Mouse (Mus musculus): ENCODE data around the gene Fstl1.

Gene Fstl1

GRCm38 (mm10) chr16:37787558-37788194 lies 11.0 kb downstream of the Fstl1 start:
- DNase-seq (ENCODE audit: inconsistent age in 2 of 2, low spot score in 1 of 2), result peak in 1 of 2 experiments; percentile 28

- peak; percentile 50 to 80 for DNase-seq (ENCODE audit: inconsistent age in 2 of 2, low spot score in 1 of 2)
These were observed 11.8 kb downstream of the Fstl1 start for GRCm38 (mm10) chr16:37788367-37789014.

DNA sequence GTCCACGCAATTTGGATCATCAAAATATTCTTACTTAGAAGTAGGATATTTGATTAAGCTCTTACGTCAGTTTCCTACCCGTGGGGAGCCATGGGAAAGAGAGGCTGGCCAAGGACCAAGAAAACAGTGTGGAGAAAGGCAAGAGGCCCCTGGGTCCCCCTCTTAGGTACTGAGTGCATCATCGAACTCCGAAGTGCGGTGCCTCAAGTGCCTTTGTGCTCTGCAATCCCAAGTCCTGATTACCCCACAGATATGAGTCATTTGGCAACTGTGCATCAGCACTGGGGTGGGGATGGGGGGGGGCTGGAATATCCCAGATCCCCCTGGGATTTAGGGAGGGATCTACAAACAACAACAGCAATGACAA lies 12.3 kb downstream of the Fstl1 start:
- DNase-seq (ENCODE audit: inconsistent age in 2 of 2, low spot score in 1 of 2), result peak in 1 of 2 experiments; percentile 46

GRCm38 (mm10) chr16:37789394-37789920 lies 12.8 kb downstream of the Fstl1 start:
- DNase-seq (ENCODE audit: inconsistent age in 2 of 2, low spot score in 1 of 2), result peak in 1 of 2 experiments; percentile 47

- DNase-seq (ENCODE audit: inconsistent age in 2 of 2, low spot score in 1 of 2), result peak in 1 of 2 experiments; percentile 40
These were observed 13.5 kb downstream of the Fstl1 start for GRCm38 (mm10) chr16:37790008-37790780.

DNA sequence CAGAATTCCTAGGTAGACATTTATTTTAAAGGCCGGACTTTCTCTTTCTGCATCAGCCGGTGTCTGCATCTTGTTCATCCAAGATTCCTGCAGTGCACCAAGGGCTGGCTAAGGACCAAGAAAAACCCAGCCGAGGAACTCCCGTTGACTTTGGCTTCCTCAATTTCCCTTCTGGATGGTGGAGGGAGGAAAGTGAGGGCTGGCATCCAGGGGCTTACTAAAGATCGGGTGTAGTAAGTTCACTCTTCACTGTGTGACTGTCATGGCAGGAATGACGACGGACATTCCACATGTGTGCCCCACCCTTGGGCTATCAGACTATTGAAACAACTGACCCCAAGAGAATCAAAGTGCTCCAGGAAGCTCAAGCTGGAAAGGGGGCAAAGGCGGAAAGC lies 14.1 kb downstream of the Fstl1 start:
- DNase-seq (ENCODE audit: inconsistent age in 2 of 2, low spot score in 1 of 2), result peak in 1 of 2 experiments; percentile 51

DNA sequence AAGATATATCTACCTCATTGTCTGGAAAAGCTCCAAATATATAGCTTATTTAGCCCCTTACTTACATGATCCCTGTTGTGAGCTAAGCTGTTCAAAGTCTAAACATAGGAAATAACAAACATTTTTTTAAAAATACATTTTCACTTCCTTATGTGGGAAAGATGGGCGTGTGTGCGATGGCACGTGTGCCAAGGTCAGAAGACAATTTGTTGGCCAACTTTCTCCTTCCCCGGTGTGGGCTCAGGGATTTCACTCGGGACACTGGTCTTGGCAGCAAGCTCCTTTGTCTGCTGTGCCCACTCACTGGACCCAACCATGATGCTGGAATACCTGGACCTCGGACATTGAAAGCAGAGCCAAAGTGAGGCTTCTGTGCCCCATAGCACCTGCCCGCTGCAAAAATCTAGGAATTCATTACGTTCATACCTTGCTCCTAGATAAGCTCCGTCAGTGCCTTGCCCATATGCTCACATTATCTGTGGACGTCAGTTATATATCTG lies 19.0 kb downstream of the Fstl1 start:
- DNase-seq (ENCODE audit: inconsistent age in 2 of 2, low spot score in 1 of 2), result no peak

DNA sequence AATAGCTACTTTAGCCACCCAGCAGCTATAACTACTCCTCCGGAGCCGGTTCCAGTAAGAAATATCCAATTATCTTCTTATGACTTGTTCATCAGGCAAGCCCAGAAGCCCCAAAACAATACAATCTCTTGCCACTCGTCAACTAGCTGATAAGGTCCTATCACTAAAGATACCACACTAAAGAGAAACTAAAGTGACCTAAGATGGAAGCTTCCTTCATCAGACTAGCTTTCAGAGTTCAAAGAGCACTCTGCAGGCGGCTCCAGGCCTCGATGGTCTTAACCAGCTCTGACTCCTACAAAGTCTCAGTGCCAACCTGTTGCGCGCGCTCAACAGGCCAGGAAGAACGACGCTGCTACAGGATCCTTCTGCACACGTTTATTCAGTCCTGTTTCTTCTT lies 19.6 kb downstream of the Fstl1 start:
- DNase-seq (ENCODE audit: inconsistent age in 2 of 2, low spot score in 1 of 2), result no peak

DNA sequence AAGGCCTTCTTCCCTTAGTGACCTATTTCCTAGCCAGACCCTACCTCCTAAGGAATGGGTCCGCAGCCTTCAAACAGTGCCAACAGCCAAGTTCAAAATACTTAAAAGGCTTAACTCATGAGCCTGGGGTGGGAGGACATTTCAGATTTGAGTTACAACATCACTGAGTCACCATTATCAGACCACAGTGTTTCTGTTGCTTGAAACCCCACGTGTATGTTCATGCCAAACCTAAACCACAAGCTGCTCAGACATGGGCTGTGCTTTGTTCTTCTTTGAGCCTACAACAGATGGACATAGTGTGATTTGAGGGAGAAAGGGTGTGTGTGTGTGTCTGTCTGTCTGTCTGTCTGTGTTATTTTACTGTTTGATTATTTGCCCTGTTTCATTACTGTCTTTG lies 24.4 kb downstream of the Fstl1 start:
- DNase-seq (ENCODE audit: inconsistent age in 2 of 2, low spot score in 1 of 2), result peak; percentile 37 to 71

DNA sequence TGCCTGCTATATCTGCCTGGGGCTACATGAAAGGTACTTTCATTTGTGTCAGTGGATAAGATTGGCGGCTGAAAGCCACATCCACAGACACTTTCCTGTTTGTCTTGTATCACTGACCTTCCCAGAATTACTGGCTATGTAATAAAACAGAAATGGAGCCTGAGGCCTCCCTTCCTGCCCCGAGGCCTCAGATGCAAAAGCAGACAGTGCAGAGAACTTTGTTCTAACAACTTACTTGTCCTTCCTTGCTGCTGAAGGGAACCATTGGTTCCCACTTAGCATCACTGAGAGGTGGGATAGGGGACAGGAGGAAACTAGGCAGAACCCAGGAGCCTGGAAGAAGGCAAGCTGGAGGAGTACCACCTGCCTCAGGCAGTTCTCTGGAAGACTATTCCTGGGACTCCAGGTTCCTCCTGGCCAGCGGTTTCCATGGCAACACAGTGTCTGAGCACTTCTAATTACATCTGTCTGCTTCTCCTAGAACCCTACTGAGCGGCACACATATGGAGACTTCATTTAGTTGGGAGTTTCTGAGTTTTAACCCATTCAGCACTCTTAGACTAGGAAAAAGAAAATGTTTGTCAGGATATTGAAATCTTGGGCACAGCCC lies 26.1 kb downstream of the Fstl1 start:
- DNase-seq (ENCODE audit: inconsistent age in 2 of 2, low spot score in 1 of 2), result no peak

DNA sequence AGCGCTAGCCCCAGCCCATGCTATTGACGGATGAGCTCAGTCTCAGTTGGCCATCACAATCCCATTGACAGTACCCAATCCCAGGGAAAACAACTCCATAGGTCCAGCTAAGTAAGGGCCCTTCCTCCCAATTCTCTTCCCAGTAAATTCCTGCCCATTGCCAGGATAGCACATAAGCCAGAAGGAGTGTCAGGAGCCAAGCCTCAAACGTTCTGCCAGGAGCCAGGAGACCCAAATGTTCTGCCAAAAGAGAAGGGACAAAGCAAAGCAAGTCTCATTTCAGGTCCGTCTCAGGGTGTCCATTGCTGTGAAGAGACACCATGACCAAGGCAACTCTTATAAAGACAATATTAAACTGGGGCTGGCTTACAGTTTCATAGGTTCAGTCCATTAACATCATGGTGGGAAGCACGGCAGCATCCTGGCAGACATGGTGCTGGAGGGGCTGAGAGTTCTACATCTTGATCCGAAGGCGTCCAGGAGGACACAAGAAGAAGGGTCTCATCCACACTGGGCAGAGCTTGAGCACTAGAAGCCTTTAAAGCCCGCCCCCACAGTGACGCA lies 26.8 kb downstream of the Fstl1 start:
- no peak for DNase-seq (ENCODE audit: inconsistent age in 2 of 2, low spot score in 1 of 2)

- peak in 1 of 2 experiments; percentile 19 for DNase-seq (ENCODE audit: inconsistent age in 2 of 2, low spot score in 1 of 2)
These were observed 29.2 kb downstream of the Fstl1 start for GRCm38 (mm10) chr16:37805746-37806495.

DNA sequence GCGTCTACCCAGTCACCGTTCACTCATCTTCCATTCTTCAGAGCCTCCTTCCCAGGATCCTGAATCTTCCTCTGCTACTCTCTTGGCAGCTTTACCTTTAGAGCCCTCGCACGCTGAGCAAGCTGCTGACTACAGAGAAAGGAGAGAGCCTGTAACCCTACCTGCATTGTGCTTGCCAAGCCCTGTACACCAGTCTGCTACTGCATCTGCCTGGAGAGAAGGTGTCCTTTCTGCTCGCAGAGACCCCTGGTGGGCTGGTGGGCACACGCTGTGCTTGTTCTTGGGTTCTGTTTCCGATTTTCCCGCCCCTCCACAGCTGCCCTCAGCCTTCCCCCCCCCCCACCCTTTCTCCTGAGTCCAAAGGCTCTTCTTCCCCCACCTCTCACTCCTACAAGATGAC lies 30.6 kb downstream of the Fstl1 start:
- no peak for DNase-seq (ENCODE audit: inconsistent age in 2 of 2, low spot score in 1 of 2)

- no peak for DNase-seq (ENCODE audit: inconsistent age in 2 of 2, low spot score in 1 of 2)
These were observed 32.4 kb downstream of the Fstl1 start for GRCm38 (mm10) chr16:37808866-37809622.

- DNase-seq (ENCODE audit: inconsistent age in 2 of 2, low spot score in 1 of 2), result no peak
These were observed 32.9 kb downstream of the Fstl1 start for GRCm38 (mm10) chr16:37809623-37809992.

DNA sequence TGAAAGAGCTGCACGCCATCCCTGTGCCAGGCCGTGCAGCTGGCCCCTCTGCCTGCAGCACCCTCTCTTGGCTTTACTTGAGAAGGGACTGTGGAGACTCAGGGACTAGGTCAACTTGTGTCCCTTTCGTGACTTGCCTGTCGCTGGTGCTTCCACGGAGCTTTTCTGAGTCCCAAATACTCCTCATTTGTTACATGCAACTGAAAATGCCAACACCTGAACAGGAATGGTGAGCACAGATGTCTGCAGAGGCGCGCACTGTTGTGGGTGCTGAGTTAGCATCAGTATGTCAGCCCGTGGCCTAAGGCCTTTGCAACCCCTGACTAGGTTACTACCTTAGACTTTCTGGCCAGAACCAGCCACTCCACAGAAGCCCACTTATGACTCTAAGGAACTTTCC lies 35.2 kb downstream of the Fstl1 start:
- DNase-seq (ENCODE audit: inconsistent age in 2 of 2, low spot score in 1 of 2), result no peak

- DNase-seq (ENCODE audit: inconsistent age in 2 of 2, low spot score in 1 of 2), result peak; percentile 63 to 91
These were observed 35.8 kb downstream of the Fstl1 start for GRCm38 (mm10) chr16:37812474-37812886.

DNA sequence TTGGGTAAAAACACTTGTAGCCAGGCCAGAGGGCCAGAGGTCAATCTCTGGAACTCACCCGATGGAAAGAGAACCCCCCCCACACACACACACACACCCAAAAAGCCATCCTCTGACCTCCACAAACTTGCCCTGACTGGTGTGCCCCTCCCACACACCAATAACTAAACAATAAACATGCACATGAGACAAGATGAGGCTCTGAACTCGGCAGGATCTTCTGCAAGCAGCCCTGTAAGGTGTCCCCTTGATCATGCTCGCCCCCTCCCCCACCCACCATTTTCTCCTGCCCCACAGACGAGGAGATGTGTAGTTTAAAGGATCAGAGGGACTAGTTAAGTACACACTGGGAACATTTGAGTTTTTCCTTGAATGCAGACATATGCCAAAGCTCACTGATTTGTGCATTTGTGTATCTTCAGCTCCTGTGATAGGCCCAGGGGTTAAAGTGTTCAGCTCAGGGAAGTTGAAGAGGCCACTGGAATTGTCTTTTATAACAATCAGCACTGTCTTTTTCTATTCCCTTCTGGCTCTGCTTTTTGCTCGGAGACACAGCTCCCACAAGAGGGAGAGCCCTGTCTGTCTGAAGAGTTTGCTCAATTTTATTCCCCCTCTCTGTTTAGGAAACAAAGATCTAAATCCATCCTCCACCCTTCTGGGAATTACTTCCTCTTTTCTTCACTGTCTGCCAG lies 37.2 kb downstream of the Fstl1 start:
- no peak for DNase-seq (ENCODE audit: inconsistent age in 2 of 2, low spot score in 1 of 2)
